Mouse (Mus musculus) heart, embryonic 12.5 days (tissue): ENCODE measurements at regions not wholly inside any gene's neighbourhood (a gene's known extent, or its start where the extent isn't known, plus 50 kb on each side); places are given as distances from the start of the nearest gene placed in this dataset.

Experiments used
- ATAC-seq: fragments of 200-750 bp; cut with Nextera tagmentation; 2 replicates; pipeline ENCODE4 v1.8.0; 2017; ENCODE audit warnings: moderate TSS enrichment, moderate library complexity; ENCODE audit not compliant: insufficient number of reproducible peaks, low FRiP score
- H3K27ac ChIP-seq: fragments of 300-500 bp; sonication (generic); 2 replicates; pipeline ENCODE4 v1.5.1; 2016; ENCODE audit warnings: mild to moderate bottlenecking, moderate library complexity; ENCODE audit not compliant: poor library complexity, severe bottlenecking
- H3K27me3 ChIP-seq: fragments of 300-500 bp; sonication (generic); replicated peaks from 2 replicates; pipeline ENCODE4 v1.6.1; 2016; ENCODE audit warnings: mild to moderate bottlenecking, moderate library complexity
- H3K36me3 ChIP-seq: fragments of 300-500 bp; sonication (generic); 2 replicates; pipeline ENCODE4 v1.6.1; 2016; ENCODE audit warnings: mild to moderate bottlenecking, moderate library complexity
- H3K4me1 ChIP-seq: fragments of 300-500 bp; sonication (generic); replicated peaks from 2 replicates; pipeline ENCODE4 v1.6.1; 2016; ENCODE audit warnings: mild to moderate bottlenecking
- H3K4me2 ChIP-seq: fragments of 300-500 bp; sonication (generic); 2 replicates; pipeline ENCODE4 v1.6.1; 2016; ENCODE audit warnings: mild to moderate bottlenecking, moderate library complexity
- H3K4me3 ChIP-seq: fragments of 300-500 bp; sonication (generic); 2 replicates; pipeline ENCODE4 v1.5.1; 2016; ENCODE audit warnings: mild to moderate bottlenecking
- H3K9ac ChIP-seq: fragments of 300-500 bp; sonication (generic); 2 replicates; pipeline ENCODE4 v1.6.1; 2016; ENCODE audit warnings: mild to moderate bottlenecking, moderate library complexity
- H3K9me3 ChIP-seq: fragments of 300-500 bp; sonication (generic); replicated peaks from 2 replicates; pipeline ENCODE4 v1.6.1; 2016; ENCODE audit warnings: mild to moderate bottlenecking, moderate library complexity
- WGBS: fragments of 180-500 bp; shearing (Covaris S2); methylation state at CpG from one replicate; pipeline ENCODE4 v1.1.7; 2016; 5-methylcytosine and 5-hydroxymethylcytosine counted together

GRCm38 (mm10) chr2:170294657-170295056, 133.0 kb downstream of the Bcas1 start:
- Histone ChIP-seq H3K9me3 (no peaks in the 10 kb centered on the region; the same call in 1 of the 2 replicates), H3K9ac (no peak overlapping the region), H3K4me3 (no peak overlapping the region), H3K27ac (no peak overlapping the region), H3K27me3 (no peaks in the 10 kb centered on the region), H3K36me3 (no peaks in the 10 kb centered on the region), H3K4me2 (no peak overlapping the region), H3K4me1 (peaks cover 17% of the 10 kb centered on the region)
- WGBS, result 72% methylated on average over 12 of the region's 12 CpGs
- no peak for ATAC-seq

GRCm38 (mm10) chr2:170291841-170292655, 135.6 kb downstream of the Bcas1 start:
- H3K4me1 ChIP-seq, result peaks cover 24% of the 10 kb centered on the region
- no peaks in the 10 kb centered on the region; the same call in 1 of the 2 replicates for H3K9me3 ChIP-seq
- no peaks in the 10 kb centered on the region for H3K36me3 ChIP-seq
- no peak overlapping the region for H3K4me3 ChIP-seq
- ATAC-seq, result no peak
- WGBS, result 33% methylated on average over 6 of the region's 6 CpGs
- H3K27me3 ChIP-seq, result no peaks in the 10 kb centered on the region
- H3K9ac ChIP-seq, result no peak overlapping the region
- no peak overlapping the region for H3K4me2 ChIP-seq
- no peak overlapping the region for H3K27ac ChIP-seq

- Histone ChIP-seq H3K9me3 (no peaks in the 10 kb centered on the region), H3K4me1 (peaks cover 33% of the 10 kb centered on the region), H3K36me3 (no peaks in the 10 kb centered on the region), H3K27ac (no peak overlapping the region), H3K9ac (no peak overlapping the region), H3K27me3 (no peaks in the 10 kb centered on the region), H3K4me2 (no peak overlapping the region), H3K4me3 (no peak overlapping the region)
- ATAC-seq, result no peak
- 82% methylated on average over 9 of the region's 9 CpGs for WGBS
Measured at GRCm38 (mm10) chr2:170289378-170289960, 138.2 kb downstream of the Bcas1 start.

GRCm38 (mm10) chr2:170288787-170289186, 138.9 kb downstream of the Bcas1 start:
- ATAC-seq, result no peak
- Histone ChIP-seq H3K27ac (no peak overlapping the region), H3K36me3 (no peaks in the 10 kb centered on the region), H3K4me1 (peaks cover 33% of the 10 kb centered on the region), H3K9me3 (no peaks in the 10 kb centered on the region), H3K4me2 (no peak overlapping the region), H3K27me3 (no peaks in the 10 kb centered on the region), H3K4me3 (no peak overlapping the region), H3K9ac (no peak overlapping the region)
- WGBS, result 71% methylated on average over 7 of the region's 7 CpGs

GRCm38 (mm10) chr2:170288196-170288595, 139.4 kb downstream of the Bcas1 start:
- peaks cover 33% of the 10 kb centered on the region for H3K4me1 ChIP-seq
- no peaks in the 10 kb centered on the region for H3K27me3 ChIP-seq
- 10% methylated on average over 11 of the region's 11 CpGs for WGBS
- ATAC-seq, result no peak
- peak overlapping the region; percentile 48 for H3K4me3 ChIP-seq
- no peaks in the 10 kb centered on the region for H3K9me3 ChIP-seq
- H3K4me2 ChIP-seq, result peak overlapping the region; percentile 79
- no peak overlapping the region for H3K27ac ChIP-seq
- no peaks in the 10 kb centered on the region for H3K36me3 ChIP-seq
- no peak overlapping the region; the same call in 1 of the 2 replicates for H3K9ac ChIP-seq

GRCm38 (mm10) chr2:170287301-170287885, 139.5 kb upstream of the Zfp217 start:
- 0 out of 2 replicates have a peak, but pooled peaks have one; percentile 15 for ATAC-seq
- H3K27ac ChIP-seq, result peak overlapping the region; percentile 14
- peak overlapping the region; percentile 79 for H3K4me2 ChIP-seq
- peak overlapping the region; percentile 63 for H3K9ac ChIP-seq
- peak overlapping the region; percentile 48 for H3K4me3 ChIP-seq
- no peaks in the 10 kb centered on the region for H3K9me3 ChIP-seq
- H3K27me3 ChIP-seq, result no peaks in the 10 kb centered on the region
- under 1% methylated on average over 27 of the region's 27 CpGs for WGBS
- H3K36me3 ChIP-seq, result no peaks in the 10 kb centered on the region
- H3K4me1 ChIP-seq, result peaks cover 31% of the 10 kb centered on the region

GRCm38 (mm10) chr2:170286773-170287172, 138.9 kb upstream of the Zfp217 start:
- ATAC-seq, result no peak
- no peaks in the 10 kb centered on the region for H3K36me3 ChIP-seq
- H3K27me3 ChIP-seq, result no peaks in the 10 kb centered on the region
- peak overlapping the region; percentile 48; the same call in 1 of the 2 replicates for H3K4me3 ChIP-seq
- H3K4me2 ChIP-seq, result peak overlapping the region; percentile 79
- peak overlapping the region; percentile 14; the same call in 1 of the 2 replicates for H3K27ac ChIP-seq
- no peaks in the 10 kb centered on the region for H3K9me3 ChIP-seq
- H3K4me1 ChIP-seq, result peaks cover 26% of the 10 kb centered on the region
- H3K9ac ChIP-seq, result peak overlapping the region; percentile 63
- WGBS, result 8% methylated on average over 8 of the region's 8 CpGs

- no peak overlapping the region for H3K9ac ChIP-seq
- no peak overlapping the region for H3K27ac ChIP-seq
- no peaks in the 10 kb centered on the region for H3K36me3 ChIP-seq
- no peak overlapping the region for H3K4me3 ChIP-seq
- no peaks in the 10 kb centered on the region for H3K27me3 ChIP-seq
- H3K4me2 ChIP-seq, result no peak overlapping the region
- no peaks in the 10 kb centered on the region for H3K9me3 ChIP-seq
- H3K4me1 ChIP-seq, result peaks cover 19% of the 10 kb centered on the region
- 65% methylated on average over 6 of the region's 6 CpGs for WGBS
- ATAC-seq, result no peak
Measured at GRCm38 (mm10) chr2:170282463-170282862, 134.6 kb upstream of the Zfp217 start.

- Histone ChIP-seq H3K9me3 (no peaks in the 10 kb centered on the region), H3K4me1 (peaks cover 15% of the 10 kb centered on the region), H3K27ac (no peak overlapping the region), H3K4me2 (no peak overlapping the region), H3K27me3 (no peaks in the 10 kb centered on the region), H3K36me3 (no peaks in the 10 kb centered on the region), H3K4me3 (no peak overlapping the region), H3K9ac (no peak overlapping the region)
- no peak for ATAC-seq
- WGBS, result 77% methylated on average over 6 of the region's 6 CpGs
Measured at GRCm38 (mm10) chr2:170281311-170282008, 133.6 kb upstream of the Zfp217 start.

GRCm38 (mm10) chr2:170280733-170281132, 132.8 kb upstream of the Zfp217 start:
- no peak overlapping the region for H3K9ac ChIP-seq
- H3K27ac ChIP-seq, result no peak overlapping the region
- no peaks in the 10 kb centered on the region for H3K27me3 ChIP-seq
- H3K4me3 ChIP-seq, result no peak overlapping the region
- H3K4me1 ChIP-seq, result peaks cover 12% of the 10 kb centered on the region
- H3K9me3 ChIP-seq, result no peaks in the 10 kb centered on the region
- 72% methylated on average over 6 of the region's 6 CpGs for WGBS
- no peak overlapping the region for H3K4me2 ChIP-seq
- no peak for ATAC-seq
- no peaks in the 10 kb centered on the region for H3K36me3 ChIP-seq

- Histone ChIP-seq H3K4me3 (no peak overlapping the region), H3K27ac (no peak overlapping the region), H3K9ac (no peak overlapping the region), H3K4me2 (0 out of 2 replicates have a peak overlapping the region, but pooled peaks have one; percentile 2), H3K36me3 (no peaks in the 10 kb centered on the region), H3K4me1 (peaks cover 12% of the 10 kb centered on the region), H3K27me3 (no peaks in the 10 kb centered on the region), H3K9me3 (no peaks in the 10 kb centered on the region)
- no peak for ATAC-seq
- WGBS, result 24% methylated on average over 8 of the region's 8 CpGs
Measured at GRCm38 (mm10) chr2:170277896-170278295, 130.0 kb upstream of the Zfp217 start.
